Mouse (Mus musculus) cerebellum, adult 11-12 months (tissue): ENCODE data around the gene Gm11032.
"Not testable (repeated sequence)": the region's sequence is repeated elsewhere in the genome, so short reads cannot be mapped to it uniquely, and the experiment has no call there.

Experiments used
- DNase-seq: peaks from one replicate; pipeline ENCODE4 v3.0.0; 2022

The Gm11032 gene

GRCm38 (mm10) chr11:4627636-4628035, 7.8 kb downstream of the Gm11032 start:
- no peak for DNase-seq

- no peak for DNase-seq
These were observed 10.0 kb downstream of the Gm11032 start for GRCm38 (mm10) chr11:4629861-4630280.

GRCm38 (mm10) chr11:4633420-4633819, 13.6 kb downstream of the Gm11032 start:
- DNase-seq: no peak

GRCm38 (mm10) chr11:4634395-4634794, 14.5 kb downstream of the Gm11032 start:
- no peak for DNase-seq

- no peak for DNase-seq
These were observed 17.0 kb downstream of the Gm11032 start for GRCm38 (mm10) chr11:4636782-4637342.

GRCm38 (mm10) chr11:4637534-4638234, 17.8 kb downstream of the Gm11032 start, which contains the start of gene Ascc2:
Ascc2 (plus strand) TSS chr11:4637747.
- DNase-seq: peak; percentile 80

- DNase-seq: no peak
These were observed 18.4 kb downstream of the Gm11032 start for GRCm38 (mm10) chr11:4638261-4638660.

- DNase-seq: no peak
These were observed 21.3 kb downstream of the Gm11032 start for GRCm38 (mm10) chr11:4641185-4641584.

- DNase-seq: no peak
These were observed 23.9 kb downstream of the Gm11032 start for GRCm38 (mm10) chr11:4643722-4644121.

GRCm38 (mm10) chr11:4645180-4645579, 25.3 kb downstream of the Gm11032 start:
- DNase-seq: not testable (repeated sequence)

- no peak for DNase-seq
These were observed 26.5 kb downstream of the Gm11032 start for GRCm38 (mm10) chr11:4646409-4646808.

- DNase-seq: no peak
These were observed 40.0 kb downstream of the Gm11032 start for GRCm38 (mm10) chr11:4659818-4660217.

- no peak for DNase-seq
These were observed 40.6 kb downstream of the Gm11032 start for GRCm38 (mm10) chr11:4660309-4661025.

- no peak for DNase-seq
These were observed 41.5 kb downstream of the Gm11032 start for GRCm38 (mm10) chr11:4661324-4661723.

- DNase-seq: peak; percentile 62
These were observed 42.1 kb downstream of the Gm11032 start for GRCm38 (mm10) chr11:4661871-4662495.

GRCm38 (mm10) chr11:4662496-4662878, 42.6 kb downstream of the Gm11032 start:
- DNase-seq: no peak
